Mouse (Mus musculus) limb, embryonic 14.5 days (tissue): ENCODE data around the gene Osbpl2. TPM values are rescaled to one million over a fixed set of nuclear protein-coding genes. Genes with fewer than 3 reads are reported as not detected.
"Not testable (repeated sequence)": the region's sequence is repeated elsewhere in the genome, so short reads cannot be mapped to it uniquely, and the experiment has no call there.

Source experiments
- ATAC-seq: fragments of 200-750 bp; cut with Nextera tagmentation; 2 replicates; pipeline ENCODE4 v1.8.0; 2017; ENCODE audit warnings: low read depth, moderate number of reproducible peaks, moderate TSS enrichment; ENCODE audit not compliant: low FRiP score
- DNase-seq: peaks from one replicate; pipeline ENCODE4 v3.0.0-alpha.2; 2015; ENCODE audit warnings: low spot score
- H3K27ac ChIP-seq: fragments of 300-500 bp; sonication (generic); replicated peaks from 2 replicates; pipeline ENCODE4 v1.5.1; 2014; ENCODE audit warnings: low read depth, mild to moderate bottlenecking, low read length, moderate library complexity, mixed read lengths
- H3K27me3 ChIP-seq: fragments of 300-500 bp; sonication (generic); 2 replicates; pipeline ENCODE4 v1.6.1; 2014; ENCODE audit warnings: low read length, mixed read lengths; ENCODE audit not compliant: control insufficient read depth, insufficient read depth
- H3K36me3 ChIP-seq: fragments of 300-500 bp; sonication (generic); 2 replicates; pipeline ENCODE4 v1.6.1; 2014; ENCODE audit warnings: mild to moderate bottlenecking, low read length, moderate library complexity, mixed read lengths; ENCODE audit not compliant: control insufficient read depth, insufficient read depth
- H3K4me1 ChIP-seq: fragments of 300-500 bp; sonication (generic); 2 replicates; pipeline ENCODE4 v1.6.1; 2014; ENCODE audit warnings: antibody characterized with exemption, low read length, mixed read lengths; ENCODE audit not compliant: control insufficient read depth, insufficient read depth
- H3K4me2 ChIP-seq: fragments of 300-500 bp; sonication (generic); replicated peaks from 2 replicates; pipeline ENCODE4 v1.6.1; 2014; ENCODE audit warnings: low read depth, mild to moderate bottlenecking, low read length, moderate library complexity; ENCODE audit not compliant: severe bottlenecking
- H3K4me3 ChIP-seq: fragments of 300-500 bp; sonication (generic); replicated peaks from 2 replicates; pipeline ENCODE4 v1.5.1; 2014; ENCODE audit warnings: low read length
- H3K9ac ChIP-seq: fragments of 300-500 bp; sonication (generic); 2 replicates; pipeline ENCODE4 v1.6.1; 2014; ENCODE audit warnings: mild to moderate bottlenecking, low read depth, low read length, moderate library complexity; ENCODE audit not compliant: severe bottlenecking
- H3K9me3 ChIP-seq: fragments of 300-500 bp; sonication (generic); 2 replicates; pipeline ENCODE4 v1.6.1; 2016; ENCODE audit warnings: low read length; ENCODE audit not compliant: control insufficient read depth
- POLR2A ChIP-seq: fragments of 200-500 bp; IDR thresholded peaks from 2 replicates; pipeline ENCODE4 v1.8.0; 2012; ENCODE audit warnings: inconsistent platforms, mild to moderate bottlenecking, moderate library complexity, borderline replicate concordance; ENCODE audit not compliant: insufficient read depth, insufficient read length; ENCODE audit errors: extremely low read depth
- WGBS: fragments of 180-500 bp; shearing (Covaris S2); extraction: QIAGEN DNeasy Blood & Tissue Kit; methylation state at CpG from one replicate; pipeline ENCODE4 v1.1.7; 2014; 5-methylcytosine and 5-hydroxymethylcytosine counted together
- polyA plus RNA-seq, 2 experiments: library from polyadenylated mRNA; depleted of rRNA in 1 of 2; stranded (reverse) in 1 of 2; unstranded in 1 of 2; fragments of >200 nt; fragmentation: Nextera tagmentation in 1 of 2; extraction: Ambion mirVana in 1 of 2; gene quantifications; 2 replicates each; pipeline versions ENCODE4 v1.2.1 to v1.2.3; 2012 to 2014

Osbpl2 gene
- polyA plus RNA-seq, 2 experiments, result 28.6 to 42.2 TPM

DNA sequence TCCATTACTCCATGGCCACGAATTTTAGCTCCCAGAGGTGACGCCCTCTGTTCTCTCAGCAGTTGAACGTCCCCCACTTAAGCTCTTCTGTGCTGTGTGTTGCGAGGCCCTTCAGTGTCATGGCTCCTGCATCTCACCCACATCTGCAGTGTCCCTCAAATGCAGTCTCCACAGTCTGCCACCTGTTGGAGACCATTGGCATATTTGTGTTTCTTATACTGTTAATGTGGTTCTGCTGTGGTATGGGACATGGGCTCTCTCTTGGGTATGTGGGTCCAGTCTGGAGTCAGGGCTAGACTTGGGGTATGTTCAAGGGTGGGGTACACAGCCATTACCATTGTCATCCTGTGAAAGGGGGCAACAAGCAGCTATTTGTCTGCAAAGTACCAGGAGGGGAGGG lies 54.1 kb downstream of the Osbpl2 start:
- Histone ChIP-seq H3K27ac (no peak overlapping the region), H3K4me2 (peak overlapping the region; percentile 87; the same call in 1 of the 2 replicates), H3K4me1 (peaks cover 10% of the 10 kb centered on the region; the same call in 1 of the 2 replicates), H3K36me3 (peaks cover 48% of the 10 kb centered on the region), H3K9ac (peak overlapping the region; percentile 95; the same call in 1 of the 2 replicates), H3K27me3 (no peaks in the 10 kb centered on the region), H3K9me3 (no peaks in the 10 kb centered on the region), H3K4me3 (peak overlapping the region; percentile 97; the same call in 1 of the 2 replicates)
- no peak for DNase-seq
- no peak for TF ChIP-seq POLR2A
- WGBS, result 80% methylated on average over 4 of the region's 4 CpGs
- no peak for ATAC-seq

DNA sequence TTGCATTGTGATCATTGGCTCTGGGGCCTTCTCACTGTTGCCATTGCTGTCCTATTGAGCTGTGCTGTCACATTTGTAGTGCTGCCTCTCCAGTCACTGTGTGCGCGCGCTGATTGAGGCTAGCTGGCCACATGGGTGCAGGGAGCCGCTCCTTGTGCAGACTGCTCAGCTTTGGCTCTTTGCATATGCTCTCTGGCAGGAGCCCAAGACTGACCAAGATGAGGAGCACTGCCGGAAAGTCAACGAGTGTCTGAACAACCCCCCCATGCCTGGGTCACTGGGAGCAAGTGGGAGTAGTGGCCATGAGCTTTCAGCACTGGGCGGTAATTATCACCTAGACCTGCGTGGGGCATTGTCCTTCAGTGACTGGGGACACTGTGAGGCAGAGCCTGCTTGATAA lies 54.6 kb downstream of the Osbpl2 start:
- not testable (repeated sequence) for H3K27me3 ChIP-seq, H3K4me2 ChIP-seq, H3K9me3 ChIP-seq, ATAC-seq, DNase-seq, H3K9ac ChIP-seq, H3K27ac ChIP-seq, H3K4me1 ChIP-seq, H3K4me3 ChIP-seq
- H3K36me3 ChIP-seq, result peaks cover 53% of the 10 kb centered on the region
- 94% methylated on average over 8 of the region's 8 CpGs for WGBS

DNA sequence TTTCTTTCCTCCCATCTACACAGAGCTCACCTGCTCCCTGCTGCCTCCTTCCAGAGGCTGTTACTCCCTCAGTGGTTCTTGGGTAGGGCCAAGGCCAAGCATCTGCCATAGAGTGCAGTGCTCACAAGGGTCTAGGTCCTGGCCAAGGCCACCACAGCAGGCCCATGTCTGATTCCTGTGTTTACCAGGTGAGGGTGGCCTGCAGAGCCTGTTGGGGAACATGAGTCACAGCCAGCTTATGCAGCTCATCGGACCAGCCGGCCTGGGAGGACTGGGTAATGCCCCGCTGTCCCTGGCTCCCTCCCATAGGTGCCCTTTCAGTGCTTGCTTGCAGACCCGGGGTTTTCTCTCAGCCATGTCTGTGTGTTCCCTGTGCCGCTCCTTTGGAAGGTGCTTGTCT lies 55.0 kb downstream of the Osbpl2 start:
- DNase-seq (no peak), ATAC-seq (no peak)
- H3K4me2 ChIP-seq, result no peak overlapping the region
- peaks cover 10% of the 10 kb centered on the region; the same call in 1 of the 2 replicates for H3K4me1 ChIP-seq
- peaks cover 57% of the 10 kb centered on the region for H3K36me3 ChIP-seq
- 88% methylated on average over 5 of the region's 5 CpGs for WGBS
- H3K9ac ChIP-seq, result no peak overlapping the region
- no peak overlapping the region for H3K4me3 ChIP-seq
- H3K27me3 ChIP-seq, result no peaks in the 10 kb centered on the region
- no peaks in the 10 kb centered on the region for H3K9me3 ChIP-seq
- no peak overlapping the region for H3K27ac ChIP-seq
- no peak for TF ChIP-seq POLR2A

- ATAC-seq (no peak), DNase-seq (no peak)
- peaks cover 10% of the 10 kb centered on the region; the same call in 1 of the 2 replicates for H3K4me1 ChIP-seq
- H3K36me3 ChIP-seq, result peaks cover 66% of the 10 kb centered on the region
- H3K4me3 ChIP-seq, result no peak overlapping the region
- no peak for TF ChIP-seq POLR2A
- no peak overlapping the region for H3K27ac ChIP-seq
- 90% methylated on average over 7 of the region's 7 CpGs for WGBS
- H3K9ac ChIP-seq, result no peak overlapping the region
- H3K4me2 ChIP-seq, result no peak overlapping the region
- H3K27me3 ChIP-seq, result no peaks in the 10 kb centered on the region
- no peaks in the 10 kb centered on the region for H3K9me3 ChIP-seq
These were observed 56.6 kb downstream of the Osbpl2 start for GRCm38 (mm10) chr2:180175725-180176124.

DNA sequence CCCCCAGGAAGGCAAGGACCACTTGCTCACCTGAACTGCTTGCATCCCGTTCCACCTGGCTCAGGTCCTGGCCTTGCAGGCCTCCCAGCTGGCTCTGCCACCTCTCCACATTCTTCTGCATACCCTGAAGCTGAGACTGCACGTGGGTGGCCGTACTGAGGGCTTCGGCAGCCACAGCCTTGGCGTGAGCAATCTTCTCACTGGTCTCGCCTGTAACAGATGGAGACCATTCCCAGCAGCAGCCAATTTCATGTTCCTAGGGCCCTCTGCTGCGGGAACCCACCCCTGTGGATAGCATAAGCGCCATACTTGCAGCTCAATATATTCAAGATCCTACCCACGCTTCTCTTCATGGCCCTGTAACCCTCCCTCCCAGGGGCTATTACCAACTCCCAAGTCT lies 62.4 kb downstream of the Osbpl2 start:
- ATAC-seq (no peak), DNase-seq (no peak)

More for the DNA sequence above, 62.4 kb downstream of the Osbpl2 start:
- Histone ChIP-seq H3K9ac (no peak overlapping the region), H3K36me3 (peaks cover 37% of the 10 kb centered on the region), H3K27ac (no peak overlapping the region), H3K4me3 (no peak overlapping the region), H3K27me3 (no peaks in the 10 kb centered on the region), H3K9me3 (no peaks in the 10 kb centered on the region), H3K4me2 (no peak overlapping the region), H3K4me1 (no peaks in the 10 kb centered on the region)
- TF ChIP-seq POLR2A, result no peak
- 84% methylated on average over 9 of the region's 9 CpGs for WGBS
